Mouse (Mus musculus): Measurements from ENCODE around the gene Kcp. TPM values are rescaled to one million over a fixed set of nuclear protein-coding genes. Genes with fewer than 3 reads are reported as not detected.

The Kcp gene
- polyA plus RNA-seq, 1 experiment: 3.1 TPM

DNA sequence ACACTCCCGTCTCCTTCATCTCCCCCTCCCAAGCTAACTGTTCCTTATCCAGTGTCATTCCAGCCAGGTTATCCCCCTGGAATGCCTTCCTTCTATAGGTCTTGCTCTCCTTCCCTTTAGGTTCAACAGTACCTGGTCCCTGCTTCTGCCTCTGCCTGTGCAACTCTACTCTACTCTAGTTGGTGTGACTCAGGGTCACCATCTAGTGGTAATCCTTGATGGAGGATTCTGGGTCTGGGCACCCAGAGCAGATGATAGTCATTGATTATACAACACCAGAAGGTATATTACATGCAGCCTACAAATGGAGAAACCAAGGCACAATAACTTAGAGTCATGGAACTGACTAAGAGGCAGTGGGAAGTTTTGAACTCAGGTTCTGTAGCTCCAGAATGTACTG, 6.2 kb downstream of the Kcp start:
- H3K27me3 ChIP-seq (ENCODE audit: control insufficient read depth, insufficient read depth, low read length): no peaks in the 10 kb centered on the region
- no peak overlapping the region for H3K4me3 ChIP-seq (ENCODE audit: control insufficient read depth, low read depth, low read length)
- H3K27ac ChIP-seq (ENCODE audit: control insufficient read depth, insufficient read depth, low read depth, low read length): no peak overlapping the region
- no peaks in the 10 kb centered on the region for H3K4me1 ChIP-seq (ENCODE audit: control insufficient read depth, insufficient read depth, low read length)
- TF ChIP-seq POLR2A (IDR thresholded peaks at IDR 0.05; ENCODE audit: control insufficient read depth, low read depth, low read length): no peak
- no peak for TF ChIP-seq CTCF (IDR thresholded peaks at IDR 0.05; ENCODE audit: control insufficient read depth, insufficient read depth, insufficient replicate concordance, low read depth, low read length)
- no peaks in the 10 kb centered on the region for H3K36me3 ChIP-seq (ENCODE audit: control insufficient read depth, insufficient read depth, low read length)

DNA sequence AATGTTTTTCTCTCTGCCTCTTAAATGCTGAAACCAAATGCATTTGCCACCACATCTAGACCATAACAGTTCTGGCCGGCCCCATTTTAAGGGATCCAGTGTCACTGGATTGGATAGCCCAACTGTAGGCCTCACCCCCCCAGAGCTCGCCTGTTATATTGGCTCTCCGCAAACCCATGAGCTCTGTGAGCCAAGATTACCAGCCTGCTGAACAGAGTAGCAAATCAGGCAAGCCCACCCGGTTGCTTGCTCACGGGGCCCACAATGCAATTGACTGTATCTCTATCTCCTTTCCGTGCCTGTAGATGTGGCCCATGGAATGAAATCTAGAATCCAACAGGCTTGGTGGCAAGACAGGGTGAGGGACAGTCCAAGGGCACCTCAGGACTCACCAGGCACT, 6.9 kb downstream of the Kcp start:
- no peak overlapping the region for H3K27ac ChIP-seq (ENCODE audit: control insufficient read depth, insufficient read depth, low read depth, low read length)
- TF ChIP-seq CTCF (IDR thresholded peaks at IDR 0.05; ENCODE audit: control insufficient read depth, insufficient read depth, insufficient replicate concordance, low read depth, low read length) (no peak), POLR2A (IDR thresholded peaks at IDR 0.05; ENCODE audit: control insufficient read depth, low read depth, low read length) (no peak)
- no peaks in the 10 kb centered on the region for H3K36me3 ChIP-seq (ENCODE audit: control insufficient read depth, insufficient read depth, low read length)
- H3K4me3 ChIP-seq (ENCODE audit: control insufficient read depth, low read depth, low read length): no peak overlapping the region
- no peaks in the 10 kb centered on the region for H3K27me3 ChIP-seq (ENCODE audit: control insufficient read depth, insufficient read depth, low read length)
- H3K4me1 ChIP-seq (ENCODE audit: control insufficient read depth, insufficient read depth, low read length): peaks cover 3% of the 10 kb centered on the region; the same call in 1 of the 2 replicates

DNA sequence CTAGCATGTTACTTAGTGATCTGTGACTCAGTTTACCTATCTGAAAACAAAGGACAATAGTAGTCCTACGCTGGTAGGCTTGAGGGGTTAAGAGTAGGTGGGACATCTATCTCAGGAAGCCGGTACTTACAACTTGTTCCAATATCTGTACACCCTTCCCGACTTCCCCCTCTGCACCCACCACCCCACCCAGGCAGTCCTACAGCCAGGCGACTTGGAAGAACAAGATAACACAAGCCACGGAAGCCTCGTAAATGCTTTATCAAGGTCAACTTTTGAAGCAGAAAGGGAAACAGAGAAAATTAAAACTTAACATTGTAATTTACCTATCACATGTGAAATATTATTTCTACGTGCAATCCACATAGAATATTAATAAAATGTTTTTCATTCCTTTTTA, 7.6 kb downstream of the Kcp start:
- no peaks in the 10 kb centered on the region for H3K27me3 ChIP-seq (ENCODE audit: control insufficient read depth, insufficient read depth, low read length)
- no peak overlapping the region for H3K4me3 ChIP-seq (ENCODE audit: control insufficient read depth, low read depth, low read length)
- H3K36me3 ChIP-seq (ENCODE audit: control insufficient read depth, insufficient read depth, low read length): no peaks in the 10 kb centered on the region
- no peak for TF ChIP-seq POLR2A (IDR thresholded peaks at IDR 0.05; ENCODE audit: control insufficient read depth, low read depth, low read length)
- no peak for TF ChIP-seq CTCF (IDR thresholded peaks at IDR 0.05; ENCODE audit: control insufficient read depth, insufficient read depth, insufficient replicate concordance, low read depth, low read length)
- H3K27ac ChIP-seq (ENCODE audit: control insufficient read depth, insufficient read depth, low read depth, low read length): no peak overlapping the region
- H3K4me1 ChIP-seq (ENCODE audit: control insufficient read depth, insufficient read depth, low read length): peaks cover 3% of the 10 kb centered on the region; the same call in 1 of the 2 replicates

DNA sequence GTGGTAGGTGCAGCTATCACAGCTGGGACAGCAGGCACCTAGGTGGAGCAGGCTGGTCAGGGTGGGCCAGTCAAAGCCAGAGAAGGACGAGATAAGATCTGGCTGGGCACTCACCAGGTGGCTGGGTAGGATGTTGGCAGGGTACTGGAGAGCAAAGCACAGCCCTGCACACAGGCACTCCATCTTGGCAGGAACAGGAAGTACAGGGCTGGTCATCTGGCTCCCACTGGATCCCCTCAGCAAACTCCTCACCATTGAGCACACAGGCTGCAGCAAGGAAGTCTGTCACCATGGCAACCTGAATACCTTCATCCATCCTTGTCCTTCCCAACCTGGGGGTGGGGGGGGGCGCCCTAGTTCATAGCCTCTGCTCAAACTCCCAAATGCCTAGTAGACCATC, 10.0 kb downstream of the Kcp start:
- Histone ChIP-seq H3K27me3 (ENCODE audit: control insufficient read depth, insufficient read depth, low read length) (no peaks in the 10 kb centered on the region), H3K4me1 (ENCODE audit: control insufficient read depth, insufficient read depth, low read length) (peaks cover 3% of the 10 kb centered on the region; the same call in 1 of the 2 replicates), H3K4me3 (ENCODE audit: control insufficient read depth, low read depth, low read length) (no peak overlapping the region), H3K36me3 (ENCODE audit: control insufficient read depth, insufficient read depth, low read length) (no peaks in the 10 kb centered on the region), H3K27ac (ENCODE audit: control insufficient read depth, insufficient read depth, low read depth, low read length) (no peak overlapping the region)
- TF ChIP-seq CTCF (IDR thresholded peaks at IDR 0.05; ENCODE audit: control insufficient read depth, insufficient read depth, insufficient replicate concordance, low read depth, low read length) (no peak), POLR2A (IDR thresholded peaks at IDR 0.05; ENCODE audit: control insufficient read depth, low read depth, low read length) (no peak)

DNA sequence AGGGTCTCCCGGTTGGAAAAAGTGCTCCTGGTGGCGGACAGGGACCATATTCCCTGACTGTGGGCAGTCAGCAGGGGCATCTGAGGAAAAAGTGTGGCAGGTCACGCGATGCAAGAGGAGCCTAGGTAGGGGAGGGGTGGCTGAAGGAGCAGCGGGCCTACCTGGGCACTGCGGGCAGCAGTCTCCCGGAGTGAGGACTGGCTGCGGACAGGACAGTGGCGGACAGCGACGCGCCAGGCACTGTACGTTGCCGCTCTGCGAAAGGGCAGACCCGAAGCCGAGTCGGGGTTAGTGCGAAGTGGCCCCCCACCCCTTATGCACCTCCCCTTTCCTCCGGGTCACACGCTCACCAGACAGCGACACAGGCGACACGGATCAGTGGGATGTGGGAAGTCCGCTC, 11.5 kb downstream of the Kcp start:
- Histone ChIP-seq H3K4me3 (ENCODE audit: control insufficient read depth, low read depth, low read length) (peak overlapping the region; percentile 19; the same call in 1 of the 2 replicates), H3K4me1 (ENCODE audit: control insufficient read depth, insufficient read depth, low read length) (peaks cover 3% of the 10 kb centered on the region; the same call in 1 of the 2 replicates), H3K27ac (ENCODE audit: control insufficient read depth, insufficient read depth, low read depth, low read length) (no peak overlapping the region), H3K36me3 (ENCODE audit: control insufficient read depth, insufficient read depth, low read length) (no peaks in the 10 kb centered on the region), H3K27me3 (ENCODE audit: control insufficient read depth, insufficient read depth, low read length) (no peaks in the 10 kb centered on the region)
- TF ChIP-seq POLR2A (IDR thresholded peaks at IDR 0.05; ENCODE audit: control insufficient read depth, low read depth, low read length) (no peak), CTCF (IDR thresholded peaks at IDR 0.05; ENCODE audit: control insufficient read depth, insufficient read depth, insufficient replicate concordance, low read depth, low read length) (no peak)

DNA sequence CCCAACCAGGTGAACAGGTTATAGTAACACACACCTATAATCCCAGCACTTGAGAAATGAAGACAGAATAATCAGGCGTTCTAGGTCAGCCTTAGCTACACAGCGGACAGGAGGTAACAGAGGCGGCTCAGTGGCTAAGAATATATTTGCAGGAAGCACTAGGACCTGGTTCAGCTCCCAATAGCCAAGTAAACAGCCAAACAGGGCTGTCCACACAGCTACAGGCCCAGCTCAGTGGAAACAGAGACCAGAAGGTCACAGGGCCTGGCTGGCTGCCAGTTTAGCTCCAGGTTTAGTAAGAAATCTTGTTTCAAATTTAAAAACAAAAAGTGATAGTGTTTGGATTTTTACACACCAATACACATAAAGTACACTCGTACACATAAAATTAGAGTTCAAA, 13.7 kb downstream of the Kcp start:
- H3K4me1 ChIP-seq (ENCODE audit: control insufficient read depth, insufficient read depth, low read length): peaks cover 3% of the 10 kb centered on the region; the same call in 1 of the 2 replicates
- H3K27ac ChIP-seq (ENCODE audit: control insufficient read depth, insufficient read depth, low read depth, low read length): no peak overlapping the region
- no peaks in the 10 kb centered on the region for H3K27me3 ChIP-seq (ENCODE audit: control insufficient read depth, insufficient read depth, low read length)
- TF ChIP-seq CTCF (IDR thresholded peaks at IDR 0.05; ENCODE audit: control insufficient read depth, insufficient read depth, insufficient replicate concordance, low read depth, low read length): no peak
- TF ChIP-seq POLR2A (IDR thresholded peaks at IDR 0.05; ENCODE audit: control insufficient read depth, low read depth, low read length): no peak
- no peaks in the 10 kb centered on the region for H3K36me3 ChIP-seq (ENCODE audit: control insufficient read depth, insufficient read depth, low read length)
- no peak overlapping the region for H3K4me3 ChIP-seq (ENCODE audit: control insufficient read depth, low read depth, low read length)

DNA sequence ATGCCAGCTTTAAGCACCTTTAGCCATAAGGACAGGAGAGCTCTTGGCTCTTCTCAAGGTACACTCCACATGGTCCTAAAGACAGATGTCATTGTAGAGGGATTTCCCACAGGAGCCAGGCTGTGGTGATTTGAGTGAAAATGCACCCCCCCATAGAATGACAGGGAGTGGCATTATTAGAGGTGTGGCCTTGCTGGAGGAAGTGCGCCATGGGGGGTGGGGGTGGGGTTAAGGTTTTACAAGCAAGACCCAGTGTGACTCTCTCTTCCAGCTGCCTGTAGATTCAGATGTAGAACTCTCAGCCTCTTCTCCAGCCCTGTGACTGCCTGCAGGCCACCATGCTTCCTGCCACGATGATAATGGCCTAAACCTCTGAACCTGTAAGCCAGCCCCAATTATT, 21.8 kb downstream of the Kcp start:
- no peaks in the 10 kb centered on the region for H3K27me3 ChIP-seq (ENCODE audit: control insufficient read depth, insufficient read depth, low read length)
- no peaks in the 10 kb centered on the region for H3K36me3 ChIP-seq (ENCODE audit: control insufficient read depth, insufficient read depth, low read length)
- no peak overlapping the region for H3K4me3 ChIP-seq (ENCODE audit: control insufficient read depth, low read depth, low read length)
- TF ChIP-seq CTCF (IDR thresholded peaks at IDR 0.05; ENCODE audit: control insufficient read depth, insufficient read depth, insufficient replicate concordance, low read depth, low read length) (no peak), POLR2A (IDR thresholded peaks at IDR 0.05; ENCODE audit: control insufficient read depth, low read depth, low read length) (no peak)
- no peak overlapping the region for H3K27ac ChIP-seq (ENCODE audit: control insufficient read depth, insufficient read depth, low read depth, low read length)
- no peaks in the 10 kb centered on the region for H3K4me1 ChIP-seq (ENCODE audit: control insufficient read depth, insufficient read depth, low read length)
